Mouse (Mus musculus) heart, adult 2 months (tissue): Measurements from ENCODE around the gene Dscam. TPM values are rescaled to one million over a fixed set of nuclear protein-coding genes. Genes with fewer than 3 reads are reported as not detected.

ENCODE experiments used
- DNase-seq, 2 experiments: peaks; one replicate each; pipeline ENCODE4 v3.0.0; 2021
- H3K27ac ChIP-seq: fragments of 200-600 bp; 2 replicates; pipeline ENCODE4 v1.8.1; 2022
- H3K27me3 ChIP-seq: fragments of 200-500 bp; 2 replicates; pipeline ENCODE4 v1.6.1; 2012; ENCODE audit warnings: mild to moderate bottlenecking, low read length, inconsistent platforms, mixed read lengths; ENCODE audit not compliant: control insufficient read depth, insufficient read depth
- H3K36me3 ChIP-seq: fragments of 200-500 bp; 2 replicates; pipeline ENCODE4 v1.6.1; 2012; ENCODE audit warnings: low read length, inconsistent platforms; ENCODE audit not compliant: control insufficient read depth, insufficient read depth
- H3K4me1 ChIP-seq: fragments of 200-500 bp; 2 replicates; pipeline ENCODE4 v1.6.1; 2011; ENCODE audit warnings: low read length; ENCODE audit not compliant: control insufficient read depth, insufficient read depth
- H3K4me3 ChIP-seq: fragments of 200-600 bp; 2 replicates; pipeline ENCODE4 v1.8.1; 2022
- H3K79me2 ChIP-seq: fragments of 200-500 bp; replicated peaks from 2 replicates; pipeline ENCODE4 v1.6.1; 2012; ENCODE audit warnings: mild to moderate bottlenecking, inconsistent platforms, low read length, moderate library complexity, mixed read lengths; ENCODE audit not compliant: control insufficient read depth, insufficient read depth
- H3K9ac ChIP-seq: fragments of 200-500 bp; 2 replicates; pipeline ENCODE4 v1.6.1; 2012; ENCODE audit warnings: low read depth, mild to moderate bottlenecking, control low read depth, inconsistent platforms, low read length, mixed read lengths
- CTCF ChIP-seq: fragments of 200-600 bp; IDR thresholded peaks from 2 replicates; pipeline ENCODE4 v1.8.1; 2022; ENCODE audit warnings: antibody characterized with exemption, mild to moderate bottlenecking, moderate library complexity
- EP300 ChIP-seq: fragments of 200-500 bp; IDR thresholded peaks from 2 replicates; pipeline ENCODE4 v1.6.1; 2011; ENCODE audit warnings: low read depth, low read length, control low read depth; ENCODE audit not compliant: insufficient read depth
- POLR2A ChIP-seq: fragments of 200-500 bp; IDR thresholded peaks from 2 replicates; pipeline ENCODE4 v1.6.1; 2011; ENCODE audit warnings: mild to moderate bottlenecking, low read depth, low read length, control low read depth; ENCODE audit not compliant: insufficient read depth
- WGBS: fragments of 180-500 bp; shearing (Covaris S2); methylation state at CpG from one replicate; pipeline ENCODE4 v1.1.7; 2018; 5-methylcytosine and 5-hydroxymethylcytosine counted together
- intact Hi-C: fragments of 180-260 bp; cut with DNase I; formaldehyde crosslinking; loops from one replicate; pipeline ENCODE4 v1.15.1; 2025
- polyA plus RNA-seq: library from polyadenylated mRNA; depleted of rRNA; stranded (reverse); fragments of >200 nt; gene quantifications from 2 replicates; pipeline ENCODE4 v1.2.3, GENCODE M21; 2012
- total RNA-seq, 2 experiments: library from RNA; stranded (reverse); gene quantifications; 2 replicates each; pipeline ENCODE4 v1.2.3; 2021

The Dscam gene
- total and polyA plus RNA-seq, 3 experiments: 0.06 TPM; not detected in 2

DNA sequence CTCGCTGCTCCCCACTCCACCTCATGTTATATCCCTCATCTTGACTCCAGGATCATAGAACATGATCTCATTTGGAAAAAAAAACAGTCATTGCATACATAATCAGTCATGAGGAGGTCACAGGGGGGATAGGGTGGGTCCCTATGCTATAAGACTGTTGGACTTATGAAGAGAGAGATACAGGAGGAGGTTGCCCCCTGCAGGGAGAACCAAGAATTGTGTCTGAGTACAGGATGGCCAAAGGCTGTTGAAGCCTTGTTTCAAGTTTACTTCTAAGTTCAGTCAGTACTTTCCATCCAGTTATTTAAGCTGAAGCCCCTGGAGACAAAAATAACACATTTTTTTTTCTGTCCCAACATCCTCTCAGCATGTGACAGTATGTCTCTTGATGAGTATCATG, 559.7 kb downstream of the Dscam start:
- Histone ChIP-seq H3K4me3 (no peak overlapping the region), H3K79me2 (no peaks in the 10 kb centered on the region), H3K27ac (no peak overlapping the region), H3K9ac (no peak overlapping the region), H3K36me3 (no peaks in the 10 kb centered on the region), H3K27me3 (no peaks in the 10 kb centered on the region), H3K4me1 (peaks cover 2% of the 10 kb centered on the region; the same call in 1 of the 2 replicates)
- peak; percentile 24 to 34 for DNase-seq
- intact Hi-C loops: loop anchor here (1.0 to 10.0 kb wide), 4 partner anchors 61 to 396 kb away; partner anchors contain the start of gene Pcp4
- TF ChIP-seq CTCF (peak; percentile 79), EP300 (no peak)
- WGBS: 80% methylated on average over 1 of the region's 1 CpGs

DNA sequence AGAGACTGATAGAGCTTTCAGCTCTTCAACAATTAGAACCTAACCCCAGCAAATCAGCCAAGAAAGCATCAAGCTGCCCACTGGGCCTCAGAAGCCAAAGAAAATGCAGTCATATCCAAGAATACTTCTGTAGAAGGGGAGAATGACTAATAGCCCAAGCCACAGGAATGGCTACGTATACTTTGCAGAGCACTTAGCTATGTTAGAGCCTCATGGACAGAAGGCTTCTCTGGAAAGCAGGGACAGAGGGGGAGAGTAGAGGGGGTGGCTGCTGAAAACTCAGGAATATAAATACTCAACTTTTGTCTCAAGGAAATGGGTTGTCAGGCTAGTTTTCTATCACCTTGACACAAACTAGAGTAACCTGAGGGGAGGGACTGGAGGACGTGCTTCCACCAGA, 568.3 kb downstream of the Dscam start:
- H3K36me3 ChIP-seq: no peaks in the 10 kb centered on the region
- H3K79me2 ChIP-seq: no peaks in the 10 kb centered on the region
- whole genome bisulfite sequencing: 60% methylated on average over 2 of the region's 2 CpGs
- H3K4me3 ChIP-seq: no peak overlapping the region
- H3K27me3 ChIP-seq: no peaks in the 10 kb centered on the region
- H3K9ac ChIP-seq: no peak overlapping the region
- H3K27ac ChIP-seq: no peak overlapping the region
- DNase-seq: no peak
- intact Hi-C loops: no loop called here
- no peaks in the 10 kb centered on the region for H3K4me1 ChIP-seq
- TF ChIP-seq EP300 (no peak), POLR2A (no peak), CTCF (no peak)

DNA sequence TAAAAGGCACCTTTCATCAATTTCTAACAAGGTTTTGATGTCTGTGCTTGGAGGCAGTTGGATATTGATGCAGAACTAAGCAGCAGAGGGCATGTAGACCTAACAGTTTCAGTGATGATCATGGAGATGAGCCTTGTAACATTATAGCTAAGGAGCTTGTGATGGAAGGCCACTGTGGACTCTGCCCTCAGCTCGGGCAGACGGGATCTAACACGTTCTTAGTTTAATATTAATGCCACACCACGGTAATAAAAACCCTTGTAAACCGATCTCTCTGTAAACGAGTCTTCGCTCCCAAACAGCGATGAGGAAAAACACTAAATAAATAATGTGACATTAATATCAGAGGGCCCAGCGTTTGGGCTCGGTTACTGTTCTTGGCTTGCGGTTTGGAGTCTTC, 569.8 kb downstream of the Dscam start:
- no peaks in the 10 kb centered on the region for H3K79me2 ChIP-seq
- no peak for TF ChIP-seq CTCF
- TF ChIP-seq POLR2A: no peak
- TF ChIP-seq EP300: no peak
- no peak overlapping the region for H3K27ac ChIP-seq
- no peaks in the 10 kb centered on the region for H3K27me3 ChIP-seq
- no peaks in the 10 kb centered on the region for H3K36me3 ChIP-seq
- no peak overlapping the region for H3K9ac ChIP-seq
- 95% methylated on average over 11 of the region's 11 CpGs for WGBS
- intact Hi-C loops: no loop called here
- no peak for DNase-seq
- no peaks in the 10 kb centered on the region for H3K4me1 ChIP-seq
- H3K4me3 ChIP-seq: no peak overlapping the region

DNA sequence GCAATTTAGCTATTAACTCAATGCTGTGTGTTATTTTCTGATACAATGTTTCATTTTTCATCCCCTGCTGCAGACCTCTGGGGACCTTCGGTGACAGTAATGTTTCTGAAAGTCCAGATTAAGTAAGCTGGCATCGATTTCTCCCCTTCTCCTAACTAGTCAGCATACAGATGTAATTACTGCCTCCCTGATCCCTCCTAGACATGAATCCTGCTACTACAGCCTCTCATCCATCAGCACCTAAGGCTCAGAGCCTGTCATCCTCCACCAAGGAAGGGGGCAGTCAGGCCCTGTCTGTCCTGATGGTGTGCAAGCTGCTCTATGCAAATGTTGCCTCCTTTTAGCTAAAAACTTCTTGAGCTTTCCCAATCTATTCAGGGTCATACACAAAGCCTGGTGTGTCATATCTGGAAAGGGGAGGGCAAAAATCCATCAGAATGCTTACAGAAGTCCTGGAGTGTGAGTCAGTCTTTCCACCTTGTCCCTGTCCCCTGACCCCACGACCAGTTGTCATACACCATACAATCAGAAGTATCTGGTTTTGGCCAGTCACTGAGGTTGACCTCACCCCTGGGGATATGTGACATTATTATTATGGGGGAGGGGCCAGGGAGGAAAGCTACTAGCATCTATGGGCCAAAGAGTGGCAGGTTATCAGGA, 571.0 kb downstream of the Dscam start:
- H3K79me2 ChIP-seq: no peaks in the 10 kb centered on the region
- no peak overlapping the region for H3K27ac ChIP-seq
- H3K9ac ChIP-seq: no peak overlapping the region
- WGBS: 72% methylated on average over 3 of the region's 3 CpGs
- TF ChIP-seq POLR2A (no peak), EP300 (no peak), CTCF (no peak)
- no peaks in the 10 kb centered on the region for H3K27me3 ChIP-seq
- intact Hi-C loops: no loop called here
- H3K4me1 ChIP-seq: no peaks in the 10 kb centered on the region
- no peak for DNase-seq
- no peaks in the 10 kb centered on the region for H3K36me3 ChIP-seq
- H3K4me3 ChIP-seq: no peak overlapping the region

DNA sequence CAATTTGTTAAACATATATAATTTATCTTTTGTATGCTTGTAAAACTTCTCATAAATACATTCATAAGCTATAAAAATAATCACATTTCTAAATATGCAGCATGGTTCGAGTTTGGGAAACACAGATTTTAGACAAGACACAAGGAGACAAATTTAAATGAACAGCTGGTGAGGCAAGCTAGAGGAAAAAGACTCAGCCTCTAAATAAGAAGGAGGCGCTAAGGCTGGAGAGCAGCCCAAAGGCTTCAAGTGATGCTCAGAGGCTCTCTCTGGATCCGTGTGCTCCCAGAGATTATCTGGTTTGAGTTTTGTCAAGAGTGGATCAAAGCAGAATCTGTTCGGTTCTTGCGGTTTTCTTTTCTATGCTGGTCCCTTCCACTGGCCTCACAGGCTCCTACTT, 594.7 kb downstream of the Dscam start:
- no peak overlapping the region for H3K4me3 ChIP-seq
- WGBS: 76% methylated on average over 5 of the region's 5 CpGs
- DNase-seq: no peak
- H3K79me2 ChIP-seq: no peaks in the 10 kb centered on the region
- no peak overlapping the region for H3K27ac ChIP-seq
- no peak overlapping the region for H3K9ac ChIP-seq
- H3K4me1 ChIP-seq: no peaks in the 10 kb centered on the region
- no peaks in the 10 kb centered on the region for H3K36me3 ChIP-seq
- H3K27me3 ChIP-seq: no peaks in the 10 kb centered on the region
- intact Hi-C loops: no loop called here
- TF ChIP-seq POLR2A (no peak), CTCF (no peak), EP300 (no peak)

DNA sequence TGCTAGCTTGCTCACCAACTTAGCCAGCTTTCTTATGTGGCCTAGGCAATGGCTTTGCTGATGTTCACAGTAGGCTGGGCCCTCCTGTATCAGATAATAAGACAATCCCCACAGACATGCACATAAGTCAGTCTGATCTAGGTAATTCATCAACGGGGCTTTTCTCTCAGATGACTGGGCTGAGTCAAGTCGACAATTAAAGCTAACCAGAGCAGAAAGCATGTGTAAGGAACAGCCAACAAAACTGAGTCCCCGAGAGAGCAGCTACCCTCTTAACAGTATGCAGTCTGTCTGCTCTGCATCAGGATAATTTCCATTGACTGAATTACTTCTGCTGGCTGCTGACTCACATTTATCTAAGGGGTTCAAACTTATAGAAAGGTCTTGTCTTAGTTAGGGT, 603.1 kb downstream of the Dscam start:
- no peak overlapping the region for H3K9ac ChIP-seq
- no peak overlapping the region for H3K4me3 ChIP-seq
- no peak for DNase-seq
- no peak overlapping the region for H3K27ac ChIP-seq
- H3K27me3 ChIP-seq: no peaks in the 10 kb centered on the region
- intact Hi-C loops: no loop called here
- no peaks in the 10 kb centered on the region for H3K36me3 ChIP-seq
- no peaks in the 10 kb centered on the region for H3K79me2 ChIP-seq
- no peaks in the 10 kb centered on the region for H3K4me1 ChIP-seq
- TF ChIP-seq POLR2A: no peak
- no peak for TF ChIP-seq EP300
- no peak for TF ChIP-seq CTCF
- 70% methylated on average over 3 of the region's 3 CpGs for WGBS
